Mouse (Mus musculus) natural killer cell, adult 2 months (primary cell): ENCODE measurements at regions not wholly inside any gene's neighbourhood (a gene's known extent, or its start where the extent isn't known, plus 50 kb on each side); places are given as distances from the start of the nearest gene placed in this dataset.

Experiments used
- DNase-seq, 2 experiments: peaks; one replicate each; pipeline ENCODE4 v3.0.0; 2022; ENCODE audit warnings: low spot score in 2 of 2

- DNase-seq, result no peak
Observed at GRCm38 (mm10) chr7:83077035-83077918, 210.1 kb downstream of the Mex3b start.

GRCm38 (mm10) chr7:83077919-83078265 is 210.8 kb downstream of the Mex3b start:
- no peak for DNase-seq

- DNase-seq, result no peak
Observed at GRCm38 (mm10) chr7:83078695-83079094, 211.6 kb downstream of the Mex3b start.

GRCm38 (mm10) chr7:83079842-83080241 is 212.7 kb downstream of the Mex3b start:
- no peak for DNase-seq

GRCm38 (mm10) chr7:83084496-83085082 is 217.5 kb downstream of the Mex3b start:
- DNase-seq, result no peak

- no peak for DNase-seq
Observed at GRCm38 (mm10) chr7:83085547-83086158, 218.5 kb downstream of the Mex3b start.

GRCm38 (mm10) chr7:83087408-83087807 is 220.3 kb downstream of the Mex3b start:
- no peak for DNase-seq

GRCm38 (mm10) chr7:83088125-83088524 is 221.0 kb downstream of the Mex3b start:
- DNase-seq, result no peak

- no peak for DNase-seq
Observed at GRCm38 (mm10) chr7:83089330-83089982, 222.3 kb downstream of the Mex3b start.

- no peak for DNase-seq
Observed at GRCm38 (mm10) chr7:83093923-83094355, 226.8 kb downstream of the Mex3b start.

- no peak for DNase-seq
Observed at GRCm38 (mm10) chr7:83094899-83095298, 227.8 kb downstream of the Mex3b start.

GRCm38 (mm10) chr7:83095593-83095992 is 228.5 kb downstream of the Mex3b start:
- DNase-seq, result no peak

GRCm38 (mm10) chr7:83104426-83104825 is 237.3 kb downstream of the Mex3b start:
- DNase-seq, result no peak

- DNase-seq, result no peak
Observed at GRCm38 (mm10) chr7:83105672-83106071, 238.5 kb downstream of the Mex3b start.

- DNase-seq, result no peak
Observed at GRCm38 (mm10) chr7:83111217-83111823, 244.2 kb downstream of the Mex3b start.

- DNase-seq, result no peak
Observed at GRCm38 (mm10) chr7:83116487-83116886, 249.4 kb downstream of the Mex3b start.

GRCm38 (mm10) chr7:83117065-83117464 is 249.9 kb downstream of the Mex3b start:
- no peak for DNase-seq

GRCm38 (mm10) chr7:83126196-83126595 is 259.1 kb downstream of the Mex3b start:
- no peak for DNase-seq

GRCm38 (mm10) chr7:83140216-83140615 is 273.1 kb downstream of the Mex3b start:
- DNase-seq, result no peak

- DNase-seq, result no peak
Observed at GRCm38 (mm10) chr7:83140658-83141057, 273.5 kb downstream of the Mex3b start.

- DNase-seq, result no peak
Observed at GRCm38 (mm10) chr7:83144018-83144417, 276.9 kb downstream of the Mex3b start.

- no peak for DNase-seq
Observed at GRCm38 (mm10) chr7:83145551-83145950, 278.4 kb downstream of the Mex3b start.
